Mouse (Mus musculus): ENCODE results near the gene Trappc5.
A peak's percentile ranks its signal among the peaks of the same experiment; 100 is the strongest.

Trappc5 gene

GRCm38 (mm10) chr8:3678831-3679230 lies 2.7 kb downstream of the Trappc5 start:
- DNase-seq, result no peak

GRCm38 (mm10) chr8:3679236-3679635 lies 3.1 kb downstream of the Trappc5 start:
- no peak for DNase-seq

- DNase-seq, result no peak
Measured at GRCm38 (mm10) chr8:3679656-3680055, 3.6 kb downstream of the Trappc5 start.

- DNase-seq, result no peak
Measured at GRCm38 (mm10) chr8:3682435-3682834, 6.3 kb downstream of the Trappc5 start.

GRCm38 (mm10) chr8:3683408-3684176 lies 7.5 kb downstream of the Trappc5 start:
- no peak for DNase-seq

- DNase-seq, result no peak
Measured at GRCm38 (mm10) chr8:3684530-3684929, 8.4 kb downstream of the Trappc5 start.

GRCm38 (mm10) chr8:3685422-3685821 lies 9.3 kb downstream of the Trappc5 start:
- no peak for DNase-seq

GRCm38 (mm10) chr8:3687537-3687936 lies 11.4 kb downstream of the Trappc5 start:
- DNase-seq, result no peak

GRCm38 (mm10) chr8:3690774-3691173 lies 14.7 kb downstream of the Trappc5 start:
- DNase-seq, result no peak

GRCm38 (mm10) chr8:3694121-3694520 lies 18.0 kb downstream of the Trappc5 start, which contains the start of gene Fcer2a:
TSS of gene Fcer2a (minus strand) at chr8:3694175.
- DNase-seq, result no peak

- DNase-seq, result peak; percentile 26
Measured at GRCm38 (mm10) chr8:3701491-3701890, 25.4 kb downstream of the Trappc5 start.

- DNase-seq, result peak; percentile 21
Measured at GRCm38 (mm10) chr8:3705711-3706110, 29.6 kb downstream of the Trappc5 start.

- DNase-seq, result no peak
Measured at GRCm38 (mm10) chr8:3707611-3708010, 31.5 kb downstream of the Trappc5 start.

GRCm38 (mm10) chr8:3710312-3710711 lies 34.2 kb downstream of the Trappc5 start:
- DNase-seq, result no peak

- no peak for DNase-seq
Measured at GRCm38 (mm10) chr8:3711646-3712045, 35.5 kb downstream of the Trappc5 start.

- no peak for DNase-seq
Measured at GRCm38 (mm10) chr8:3717321-3717954, 41.3 kb downstream of the Trappc5 start.

GRCm38 (mm10) chr8:3718559-3718958 lies 42.5 kb downstream of the Trappc5 start:
- peak; percentile 77 for DNase-seq

GRCm38 (mm10) chr8:3720551-3720950 lies 44.5 kb downstream of the Trappc5 start, which contains the start of gene Clec4g:
TSS of gene Clec4g (minus strand) at chr8:3720651.
- no peak for DNase-seq

GRCm38 (mm10) chr8:3721041-3721440 lies 44.9 kb downstream of the Trappc5 start:
- no peak for DNase-seq

Measured in lung, postnatal 10 days (tissue).